Mouse (Mus musculus): Measurements from ENCODE around the gene Spsb1.

Spsb1 gene

DNA sequence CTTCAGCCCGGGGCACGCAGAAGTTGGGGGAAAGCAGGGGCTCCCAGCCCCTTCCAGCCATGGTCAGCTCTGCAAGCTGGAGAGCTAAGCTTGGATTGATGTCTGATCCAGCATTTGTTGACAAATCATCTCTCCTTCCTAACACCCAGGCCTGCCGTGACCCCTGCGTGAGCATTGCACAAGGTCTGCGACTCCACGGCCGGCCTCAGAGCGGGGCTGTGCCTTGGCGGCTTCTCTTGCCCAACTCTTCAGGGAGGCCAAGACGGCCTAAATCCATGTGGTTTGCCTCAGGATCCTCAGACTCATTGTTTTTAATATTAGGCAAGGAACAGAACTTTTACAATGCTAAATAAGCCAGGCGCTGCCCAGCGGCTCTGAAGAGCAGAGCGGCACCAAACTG is 3.6 kb downstream of the Spsb1 start:
- DNase-seq, result no peak

DNA sequence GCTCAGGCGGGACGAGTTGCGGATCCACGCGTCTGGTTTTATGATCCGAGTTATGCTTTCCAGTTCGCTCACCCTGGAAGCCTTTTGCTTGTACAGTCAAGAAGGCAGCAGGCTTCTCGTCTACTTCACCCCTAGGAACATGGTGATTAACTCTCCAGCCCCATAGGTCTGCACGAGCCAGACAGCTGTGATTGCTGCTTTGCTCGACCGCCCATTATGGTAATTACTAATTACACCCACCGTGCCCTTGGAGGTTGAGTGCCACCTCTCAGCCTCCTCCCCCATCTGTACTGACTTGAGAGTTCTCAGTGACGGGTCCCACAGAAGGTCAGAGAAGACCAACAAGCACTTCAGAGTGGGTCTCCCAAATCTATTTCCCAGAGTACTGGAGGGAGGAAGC is 5.2 kb downstream of the Spsb1 start:
- no peak for DNase-seq

- DNase-seq, result no peak
These were observed 6.7 kb downstream of the Spsb1 start for GRCm38 (mm10) chr4:149948119-149948518.

GRCm38 (mm10) chr4:149947396-149947795 is 7.4 kb downstream of the Spsb1 start:
- no peak for DNase-seq

- no peak for DNase-seq
These were observed 9.6 kb downstream of the Spsb1 start for GRCm38 (mm10) chr4:149945194-149945593.

DNA sequence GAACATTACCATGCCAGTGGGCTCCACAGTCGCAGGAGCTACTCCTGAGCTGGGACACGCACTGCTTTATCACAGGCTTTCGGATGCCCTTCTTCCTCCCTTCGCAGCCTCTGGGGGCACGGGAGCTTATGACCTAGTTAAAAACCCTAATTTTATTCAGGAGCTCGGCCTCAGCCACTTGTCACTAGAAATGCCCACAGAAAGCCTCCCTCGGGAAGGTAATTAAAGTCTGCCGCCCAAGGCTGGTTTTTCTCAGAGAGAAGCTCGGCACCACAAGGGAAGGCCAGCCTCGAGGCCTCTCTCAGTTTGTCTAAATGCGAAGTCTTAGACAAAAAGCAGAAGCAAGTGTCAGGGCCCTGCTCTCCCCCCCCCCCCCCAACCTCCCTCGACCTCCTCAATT is 10.6 kb downstream of the Spsb1 start:
- no peak for DNase-seq

GRCm38 (mm10) chr4:149942831-149943741 is 11.8 kb downstream of the Spsb1 start:
- DNase-seq, result no peak

DNA sequence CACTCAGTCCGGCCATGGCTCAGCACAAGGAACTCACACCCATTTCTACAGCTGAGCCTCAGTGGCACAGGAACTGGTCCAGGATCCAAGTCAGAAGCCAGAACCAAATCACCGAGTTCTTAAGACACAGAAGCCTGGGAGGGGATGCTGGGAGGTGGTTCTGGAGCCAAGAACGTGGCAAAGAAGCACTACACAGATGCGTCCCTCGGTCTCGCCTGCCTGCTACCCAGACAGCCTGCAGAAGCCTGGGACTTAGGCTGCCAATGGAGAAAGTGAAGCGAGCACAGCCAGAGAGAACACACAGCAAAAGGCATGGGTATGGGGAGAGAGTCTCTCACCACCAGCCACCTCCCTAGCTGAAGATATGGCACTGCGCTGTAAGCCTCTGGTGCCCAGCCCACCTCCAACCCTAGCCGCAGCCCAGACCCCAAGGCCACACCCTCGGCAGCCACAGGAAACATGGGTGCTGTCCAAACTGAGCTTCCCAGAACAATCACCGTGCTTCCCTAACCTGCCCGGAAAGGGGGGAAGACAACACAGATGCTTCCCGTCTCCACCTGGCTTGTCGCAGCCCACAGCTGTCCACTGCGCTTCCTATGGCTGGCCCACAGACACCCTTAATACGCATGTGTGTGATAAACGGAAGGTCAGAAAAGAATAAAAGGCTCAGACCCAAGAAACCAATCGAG is 13.6 kb downstream of the Spsb1 start:
- no peak for DNase-seq

DNA sequence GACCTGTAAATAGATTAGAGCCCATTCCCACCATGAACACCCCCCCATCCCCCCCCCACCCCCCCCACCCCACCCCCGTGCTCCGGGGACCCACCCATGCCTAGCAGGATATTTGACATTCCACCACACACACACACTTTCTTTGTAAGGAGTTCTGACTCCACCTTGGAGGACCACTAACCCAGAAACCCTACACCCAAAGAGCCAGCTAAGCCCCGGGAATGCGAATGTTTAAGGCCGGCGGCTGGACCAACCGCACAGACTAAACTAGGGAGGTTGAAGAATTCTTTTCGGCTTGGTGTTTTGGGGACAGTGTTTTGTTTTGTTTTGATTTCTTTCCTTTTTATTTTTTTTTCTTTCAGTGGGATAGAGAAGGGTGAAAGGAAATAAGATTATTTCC is 16.1 kb downstream of the Spsb1 start:
- DNase-seq, result no peak

DNA sequence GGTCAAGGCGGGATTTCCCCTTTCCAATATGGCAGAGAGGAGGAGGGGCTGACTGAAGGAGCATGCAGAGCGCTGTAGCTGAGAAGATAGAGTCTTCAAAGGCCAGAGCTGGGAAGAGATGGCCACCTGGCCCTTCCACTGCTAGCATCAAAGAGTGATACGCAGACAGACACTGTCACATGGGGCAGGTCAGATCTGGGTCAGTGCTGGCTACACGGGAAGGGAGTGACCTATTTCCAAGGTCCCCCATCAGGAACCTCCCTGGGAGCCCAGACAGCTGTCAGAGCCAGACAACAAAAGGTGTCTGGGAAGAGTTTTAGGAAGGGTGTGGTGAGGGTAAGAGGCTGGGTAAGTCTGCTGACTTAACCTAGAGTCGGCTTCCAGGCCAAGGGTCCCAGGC is 17.9 kb downstream of the Spsb1 start:
- DNase-seq, result no peak

- DNase-seq, result no peak
These were observed 19.4 kb downstream of the Spsb1 start for GRCm38 (mm10) chr4:149935470-149935869.

GRCm38 (mm10) chr4:149933519-149934245 is 21.2 kb downstream of the Spsb1 start:
- no peak for DNase-seq

- DNase-seq, result no peak
These were observed 21.8 kb downstream of the Spsb1 start for GRCm38 (mm10) chr4:149933025-149933424.

DNA sequence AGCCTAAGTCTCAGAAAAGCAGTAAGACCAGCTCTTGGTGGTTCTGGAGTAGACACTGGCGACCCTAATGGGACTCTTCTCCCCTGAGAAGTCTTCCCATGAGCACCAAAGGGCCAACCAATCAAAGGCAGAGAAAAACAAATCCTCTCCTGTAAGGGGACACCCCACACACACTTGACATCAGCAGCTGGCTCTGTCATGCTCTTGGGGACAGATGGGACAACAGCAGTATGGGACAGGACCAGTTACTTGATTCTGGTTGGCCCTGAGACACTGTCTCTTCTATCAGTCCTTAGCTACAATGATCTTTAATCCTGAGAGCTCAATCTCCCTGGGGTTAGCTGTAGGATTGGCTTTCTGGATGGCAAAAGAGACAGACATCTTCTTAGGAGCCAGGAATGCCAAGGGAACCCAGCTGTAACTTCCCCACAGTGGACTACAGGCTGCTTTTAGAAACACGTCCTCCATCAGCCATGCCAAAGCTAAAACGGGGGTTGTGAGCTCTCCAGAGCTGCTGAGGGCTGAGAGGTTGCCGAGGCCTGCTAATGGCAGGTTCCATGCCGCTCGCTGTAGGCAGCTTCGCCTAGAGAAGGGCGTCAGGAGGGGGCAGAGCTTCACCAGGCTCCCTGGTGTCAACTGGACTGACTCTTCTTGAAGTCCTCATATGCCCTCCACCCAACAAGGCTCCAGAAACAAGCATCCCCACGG is 22.6 kb downstream of the Spsb1 start:
- no peak for DNase-seq

GRCm38 (mm10) chr4:149930755-149931154 is 24.1 kb downstream of the Spsb1 start:
- DNase-seq, result no peak

- DNase-seq, result no peak
These were observed 31.8 kb downstream of the Spsb1 start for GRCm38 (mm10) chr4:149923014-149923413.

DNA sequence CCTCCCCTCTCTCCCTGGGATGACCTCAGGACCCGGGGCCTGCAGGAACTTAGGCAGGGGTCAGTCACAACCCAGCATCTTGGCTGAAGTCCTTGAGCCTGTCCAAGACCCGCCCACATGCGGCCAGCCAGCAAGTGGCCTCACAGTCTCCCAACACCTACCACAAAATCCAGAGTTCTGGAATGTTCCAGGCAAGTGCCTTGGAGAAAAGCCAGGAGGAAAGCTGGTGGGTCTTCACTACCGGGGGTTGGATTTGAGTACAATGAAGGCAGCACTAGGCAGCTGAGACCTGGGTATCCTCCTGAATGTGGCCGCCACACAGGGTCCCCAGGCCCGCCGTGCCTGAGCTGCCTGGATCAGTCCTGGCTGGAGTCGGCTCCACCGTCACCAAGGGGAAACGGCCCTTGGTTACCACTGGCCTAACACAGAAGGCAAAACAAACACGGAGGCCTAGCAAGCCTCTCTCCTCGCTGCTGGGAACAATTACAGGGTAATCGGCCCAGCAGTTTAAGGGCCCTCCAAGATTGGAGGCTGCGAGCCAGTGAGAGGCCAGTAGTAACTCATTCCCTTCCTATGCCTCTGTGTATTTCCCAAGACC is 32.6 kb downstream of the Spsb1 start:
- no peak for DNase-seq

GRCm38 (mm10) chr4:149920886-149921285 is 34.0 kb downstream of the Spsb1 start:
- DNase-seq, result no peak

DNA sequence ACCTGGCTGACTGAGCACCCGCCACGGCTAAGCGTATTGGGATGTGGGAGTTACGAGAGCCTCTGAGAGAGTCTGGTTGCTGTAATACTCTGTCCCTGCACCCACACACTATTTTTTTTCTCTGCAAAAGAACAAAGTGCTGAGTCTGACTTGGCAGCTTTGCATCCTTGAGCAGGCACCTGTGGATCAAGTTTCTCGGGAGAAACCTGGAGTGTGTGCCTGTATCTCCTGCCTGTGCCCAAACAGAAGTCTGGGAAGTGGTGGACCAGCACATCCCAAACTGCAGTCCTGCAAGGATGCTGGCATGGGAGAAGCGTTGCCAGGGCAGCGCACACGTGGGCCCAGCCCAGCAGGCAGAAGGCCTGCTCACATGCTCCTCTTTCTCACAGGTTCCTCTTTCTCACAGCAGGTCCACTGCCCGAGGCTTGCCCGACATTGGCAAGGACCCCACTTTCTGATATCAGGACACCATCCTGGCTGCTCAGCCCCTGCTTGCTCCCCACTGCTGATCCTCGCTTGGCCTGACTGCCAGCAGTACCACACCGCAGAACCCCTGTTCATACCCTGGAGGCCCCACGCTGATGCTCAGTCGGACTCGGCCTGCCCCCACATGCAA is 36.3 kb downstream of the Spsb1 start:
- DNase-seq, result no peak

DNA sequence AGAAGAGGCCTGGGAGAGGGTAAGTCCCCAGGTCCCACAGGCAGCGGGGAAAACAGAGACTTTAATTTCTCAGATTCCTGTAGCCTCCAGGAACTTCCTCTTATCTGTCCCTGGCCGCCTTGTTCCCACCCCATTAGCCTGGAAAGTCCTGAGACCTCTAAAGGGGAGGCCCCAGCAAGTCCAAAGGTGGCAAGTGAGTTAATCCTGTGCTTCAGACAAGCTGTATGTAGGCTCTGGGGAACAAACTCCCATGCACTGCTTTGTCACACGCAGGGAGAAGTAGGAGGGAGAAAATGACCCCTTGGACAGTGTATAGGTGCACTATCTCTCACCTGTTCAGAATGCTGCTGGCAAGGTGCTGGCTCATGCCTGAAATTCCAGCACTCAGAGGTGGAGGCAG is 38.0 kb downstream of the Spsb1 start:
- no peak for DNase-seq

DNA sequence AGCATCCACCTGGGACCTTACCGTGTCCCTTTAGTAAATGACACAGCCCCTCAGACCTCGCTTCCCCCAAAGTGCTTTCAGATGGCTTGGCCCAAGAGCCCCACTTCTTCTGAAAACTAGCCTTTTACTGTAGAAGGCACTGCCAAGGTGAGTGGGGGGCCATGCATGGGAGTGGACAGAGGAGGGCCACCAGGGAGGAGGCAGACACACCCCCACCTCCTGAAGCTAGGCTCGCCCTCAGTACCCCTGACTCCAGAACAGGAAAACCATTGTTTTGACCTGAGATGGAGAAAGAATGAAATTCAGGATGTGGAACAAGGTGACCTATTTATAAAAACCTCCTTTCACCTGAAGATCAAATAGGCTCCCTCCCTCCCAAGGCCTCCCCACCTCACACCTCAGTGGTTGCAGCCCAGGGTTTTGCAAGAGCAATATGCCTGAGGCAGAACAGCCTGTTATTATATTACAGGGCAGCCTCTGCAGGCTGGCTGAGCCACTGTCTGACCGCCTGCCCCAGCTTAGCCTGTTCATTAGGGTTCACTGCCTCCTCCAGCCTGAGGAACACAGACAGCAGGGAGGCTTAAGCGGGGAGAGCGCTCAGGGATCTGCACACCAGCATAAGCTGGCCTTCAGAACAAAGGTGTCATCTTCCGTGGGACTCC is 41.0 kb downstream of the Spsb1 start:
- no peak for DNase-seq

All from thymus, postnatal 36 days (tissue).